Mouse (Mus musculus) CH12.LX (cell line): ENCODE results near the gene H2-DMb2. TPM values are rescaled to one million over a fixed set of nuclear protein-coding genes. Genes with fewer than 3 reads are reported as not detected.

ENCODE experiments used
- DNase-seq: peaks from one replicate; pipeline ENCODE4 v3.0.0-alpha.2; 2013; ENCODE audit errors: extremely low read depth
- H3K27ac ChIP-seq: 2 replicates; pipeline ENCODE4 v1.5.1; 2012; ENCODE audit warnings: low read depth, mild to moderate bottlenecking, control low read depth, moderate library complexity; ENCODE audit not compliant: insufficient read depth
- H3K27me3 ChIP-seq: replicated peaks from 2 replicates; pipeline ENCODE3; 2012; ENCODE audit warnings: inconsistent platforms
- H3K36me3 ChIP-seq, 2 experiments: replicated peaks in 1 of 2; 2 replicates each; pipeline versions ENCODE3 to v1.6.1; 2012; ENCODE audit warnings: inconsistent platforms in 1 of 2, low read length in 1 of 2, mild to moderate bottlenecking in 1 of 2, mixed read lengths in 1 of 2, moderate library complexity in 1 of 2; ENCODE audit not compliant: control insufficient read depth in 1 of 2, insufficient read depth in 1 of 2
- H3K4me1 ChIP-seq, 2 experiments: 2 replicates each; pipeline ENCODE4 v1.6.1; 2012; ENCODE audit warnings: inconsistent platforms in 1 of 2, moderate library complexity in 1 of 2; ENCODE audit not compliant: insufficient read depth in 2 of 2, control insufficient read depth in 1 of 2
- H3K4me2 ChIP-seq: 2 replicates; pipeline ENCODE4 v1.6.1; 2012; ENCODE audit warnings: low read depth, mild to moderate bottlenecking, control low read depth; ENCODE audit not compliant: poor library complexity, insufficient read depth, severe bottlenecking
- H3K4me3 ChIP-seq, 3 experiments: fragments of 150-350 bp in 1 of 3; sonication (generic) in 1 of 3; replicated peaks in 1 of 3; 2 replicates each; pipeline versions ENCODE3 to v1.5.1; 2011 to 2012; ENCODE audit warnings: low read depth in 2 of 3, low read length in 2 of 3, mild to moderate bottlenecking in 2 of 3, moderate library complexity in 2 of 3, control low read depth in 1 of 3, improper control_type of control experiment in 1 of 3, inconsistent platforms in 1 of 3, mixed read lengths in 1 of 3; ENCODE audit not compliant: poor library complexity in 1 of 3
- H3K79me2 ChIP-seq: replicated peaks from 2 replicates; pipeline ENCODE4 v1.6.1; 2012; ENCODE audit warnings: mild to moderate bottlenecking, moderate library complexity; ENCODE audit not compliant: control insufficient read depth, poor library complexity, insufficient read depth, severe bottlenecking; ENCODE audit errors: extremely low read depth
- H3K9ac ChIP-seq: 2 replicates; pipeline ENCODE4 v1.6.1; 2012; ENCODE audit warnings: low read depth, mild to moderate bottlenecking, control low read depth, moderate library complexity; ENCODE audit not compliant: insufficient read depth
- H3K9me3 ChIP-seq: replicated peaks from 2 replicates; pipeline ENCODE3; 2012; ENCODE audit warnings: low read length, inconsistent platforms, mixed read lengths
- BHLHE40 ChIP-seq: IDR thresholded peaks from 2 replicates; pipeline ENCODE4 v1.6.1; 2011; ENCODE audit warnings: mild to moderate bottlenecking, low read depth, low read length, improper control_type of control experiment
- CHD1 ChIP-seq: IDR thresholded peaks from 2 replicates; pipeline ENCODE4 v1.6.1; 2012; ENCODE audit warnings: low read depth, low read length, improper control_type of control experiment, inconsistent platforms
- CHD2 ChIP-seq: IDR thresholded peaks from 2 replicates; pipeline ENCODE4 v1.6.1; 2011; ENCODE audit warnings: low read length, improper control_type of control experiment
- CTCF ChIP-seq, 2 experiments: IDR thresholded peaks in 1 of 2; conservative IDR thresholded peaks in 1 of 2; 2 replicates each; pipeline ENCODE4 v1.5.1; 2011 to 2012; ENCODE audit warnings: low read depth in 2 of 2, low read length in 2 of 2, improper control_type of control experiment in 1 of 2, inconsistent platforms in 1 of 2, mild to moderate bottlenecking in 1 of 2, moderate library complexity in 1 of 2
- E2F4 ChIP-seq: IDR thresholded peaks from 2 replicates; pipeline ENCODE4 v1.6.1; 2011; ENCODE audit warnings: low read depth, low read length, improper control_type of control experiment; ENCODE audit not compliant: insufficient replicate concordance
- ELF1 ChIP-seq: IDR thresholded peaks from 2 replicates; pipeline ENCODE4 v1.6.1; 2014; ENCODE audit warnings: low read depth, mild to moderate bottlenecking, inconsistent platforms, low read length, improper control_type of control experiment
- EP300 ChIP-seq: IDR thresholded peaks from 2 replicates; pipeline ENCODE4 v1.6.1; 2011; ENCODE audit warnings: low read length, improper control_type of control experiment
- ETS1 ChIP-seq: conservative IDR thresholded peaks from 2 replicates; pipeline ENCODE4 v1.6.1; 2012; ENCODE audit warnings: low read depth, mild to moderate bottlenecking, inconsistent platforms, low read length, improper control_type of control experiment, moderate library complexity
- GABPA ChIP-seq: IDR thresholded peaks from 2 replicates; pipeline ENCODE4 v1.6.1; 2012; ENCODE audit warnings: low read depth, low read length, improper control_type of control experiment, inconsistent platforms; ENCODE audit not compliant: insufficient replicate concordance
- HCFC1 ChIP-seq: IDR thresholded peaks from 2 replicates; pipeline ENCODE4 v1.6.1; 2012; ENCODE audit warnings: low read depth, mild to moderate bottlenecking, inconsistent platforms, low read length, improper control_type of control experiment
- IRF4 ChIP-seq: IDR thresholded peaks from 2 replicates; pipeline ENCODE4 v1.6.1; 2014; ENCODE audit warnings: low read depth, mild to moderate bottlenecking, inconsistent platforms, low read length, improper control_type of control experiment
- JUN ChIP-seq: IDR thresholded peaks from 2 replicates; pipeline ENCODE4 v1.6.1; 2011; ENCODE audit warnings: low read depth, mild to moderate bottlenecking, low read length, improper control_type of control experiment, moderate library complexity; ENCODE audit not compliant: insufficient read depth
- JUND ChIP-seq: conservative IDR thresholded peaks from 2 replicates; pipeline ENCODE4 v1.6.1; 2011; ENCODE audit warnings: low read depth, low read length, improper control_type of control experiment
- KAT2A ChIP-seq: IDR thresholded peaks from 2 replicates; pipeline ENCODE4 v1.6.1; 2012; ENCODE audit warnings: low read length, improper control_type of control experiment, inconsistent platforms; ENCODE audit not compliant: insufficient replicate concordance
- MAFK ChIP-seq: IDR thresholded peaks from 2 replicates; pipeline ENCODE4 v1.6.1; 2011; ENCODE audit warnings: low read length, improper control_type of control experiment; ENCODE audit not compliant: insufficient replicate concordance
- MAX ChIP-seq: IDR thresholded peaks from 2 replicates; pipeline ENCODE4 v1.6.1; 2011; ENCODE audit warnings: low read length, improper control_type of control experiment
- MAZ ChIP-seq: IDR thresholded peaks from 2 replicates; pipeline ENCODE4 v1.6.1; 2012; ENCODE audit warnings: low read depth, mild to moderate bottlenecking, inconsistent platforms, low read length, improper control_type of control experiment, moderate library complexity
- MEF2A ChIP-seq: IDR thresholded peaks from 2 replicates; pipeline ENCODE4 v1.6.1; 2014; ENCODE audit warnings: low read depth, mild to moderate bottlenecking, inconsistent platforms, low read length, improper control_type of control experiment, borderline replicate concordance
- MXI1 ChIP-seq: IDR thresholded peaks from 2 replicates; pipeline ENCODE4 v1.6.1; 2011; ENCODE audit warnings: mild to moderate bottlenecking, low read depth, low read length, improper control_type of control experiment
- MYC ChIP-seq: IDR thresholded peaks from 2 replicates; pipeline ENCODE4 v1.6.1; 2011; ENCODE audit warnings: low read depth, mild to moderate bottlenecking, improper control_type of control experiment, low read length
- NELFE ChIP-seq: IDR thresholded peaks from 2 replicates; pipeline ENCODE4 v1.6.1; 2011; ENCODE audit warnings: low read depth, low read length, improper control_type of control experiment
- NRF1 ChIP-seq: IDR thresholded peaks from 2 replicates; pipeline ENCODE4 v1.6.1; 2014; ENCODE audit warnings: low read depth, mild to moderate bottlenecking, inconsistent platforms, low read length, improper control_type of control experiment, moderate library complexity
- PAX5 ChIP-seq: IDR thresholded peaks from 2 replicates; pipeline ENCODE4 v1.6.1; 2012; ENCODE audit warnings: low read length, inconsistent platforms, mixed read lengths
- POLR2A ChIP-seq: IDR thresholded peaks from 2 replicates; pipeline ENCODE4 v1.6.1; 2011; ENCODE audit warnings: low read depth, mild to moderate bottlenecking, improper control_type of control experiment, low read length
- POLR2AphosphoS2 ChIP-seq: IDR thresholded peaks from 2 replicates; pipeline ENCODE4 v1.6.1; 2011; ENCODE audit warnings: low read depth, low read length, improper control_type of control experiment
- RAD21 ChIP-seq: IDR thresholded peaks from 2 replicates; pipeline ENCODE4 v1.6.1; 2011; ENCODE audit warnings: low read depth, mild to moderate bottlenecking, low read length, improper control_type of control experiment, moderate library complexity
- RCOR1 ChIP-seq: conservative IDR thresholded peaks from 2 replicates; pipeline ENCODE4 v1.6.1; 2012; ENCODE audit warnings: low read depth, mild to moderate bottlenecking, inconsistent platforms, low read length, improper control_type of control experiment
- SIN3A ChIP-seq: IDR thresholded peaks from 2 replicates; pipeline ENCODE4 v1.6.1; 2012; ENCODE audit warnings: low read length, improper control_type of control experiment, inconsistent platforms
- SMC3 ChIP-seq: IDR thresholded peaks from 2 replicates; pipeline ENCODE4 v1.6.1; 2011; ENCODE audit warnings: low read depth, low read length, improper control_type of control experiment
- TBP ChIP-seq: conservative IDR thresholded peaks from 2 replicates; pipeline ENCODE4 v1.6.1; 2011; ENCODE audit warnings: low read depth, low read length, improper control_type of control experiment
- TCF12 ChIP-seq: IDR thresholded peaks from 2 replicates; pipeline ENCODE4 v1.6.1; 2014; ENCODE audit warnings: low read depth, mild to moderate bottlenecking, inconsistent platforms, low read length, improper control_type of control experiment
- UBTF ChIP-seq: IDR thresholded peaks from 2 replicates; pipeline ENCODE4 v1.6.1; 2012; ENCODE audit warnings: low read depth, mild to moderate bottlenecking, inconsistent platforms, low read length, improper control_type of control experiment, moderate library complexity
- USF1 ChIP-seq: IDR thresholded peaks from 2 replicates; pipeline ENCODE4 v1.6.1; 2014; ENCODE audit warnings: low read depth, mild to moderate bottlenecking, inconsistent platforms, low read length, improper control_type of control experiment
- USF2 ChIP-seq: conservative IDR thresholded peaks from 2 replicates; pipeline ENCODE4 v1.6.1; 2011; ENCODE audit warnings: low read depth, low read length, improper control_type of control experiment
- ZC3H11A ChIP-seq: IDR thresholded peaks from 2 replicates; pipeline ENCODE4 v1.6.1; 2012; ENCODE audit warnings: low read depth, mild to moderate bottlenecking, inconsistent platforms, low read length, improper control_type of control experiment
- ZKSCAN1 ChIP-seq: IDR thresholded peaks from 2 replicates; pipeline ENCODE4 v1.6.1; 2012; ENCODE audit warnings: low read depth, inconsistent platforms, low read length, improper control_type of control experiment, borderline replicate concordance
- ZMIZ1 ChIP-seq: IDR thresholded peaks from 2 replicates; pipeline ENCODE4 v1.6.1; 2012; ENCODE audit warnings: low read depth, mild to moderate bottlenecking, inconsistent platforms, low read length, improper control_type of control experiment
- ZNF384 ChIP-seq: IDR thresholded peaks from 2 replicates; pipeline ENCODE4 v1.6.1; 2012; ENCODE audit warnings: low read depth, low read length, improper control_type of control experiment, inconsistent platforms
- dilution Hi-C: fragments of 300-500 bp; cut with MboI; formaldehyde crosslinking; loops from 2 replicates; pipeline ENCODE4 v1.14.3; 2020; ENCODE audit warnings: low sequenced_read_pairs; ENCODE audit not compliant: extremely low pct_unique_long_range_greater_than_20kb, extremely low pct_ligation_motif_present
- in situ Hi-C: fragments of 300-500 bp; cut with MboI; formaldehyde crosslinking; loops from 3 replicates; pipeline ENCODE4 v1.14.3; 2019; ENCODE audit warnings: low sequenced_read_pairs, low pct_ligation_motif_present, low pct_unique_long_range_greater_than_20kb, mixed read lengths
- polyA plus RNA-seq: library from polyadenylated mRNA; unstranded; fragments of >175 nt; gene quantifications from 2 replicates; pipeline ENCODE4 v1.2.1, GENCODE M21; 2012; ENCODE audit warnings: low read depth; ENCODE audit not compliant: insufficient read length
- total RNA-seq, 2 experiments: library from RNA; depleted of rRNA; stranded (reverse); fragments of 300-350 nt in 1 of 2; fragments of >200 nt in 1 of 2; gene quantifications; 2 replicates each; pipeline ENCODE4 v1.2.3; 2012 to 2014

Gene H2-DMb2
- total and polyA plus RNA-seq, 3 experiments, result 107 to 199 (median 175) TPM

GRCm38 (mm10) chr17:34119249-34120179 is 23.6 kb upstream of the H2-DMb2 start, which contains the start of gene H2-DMa:
Gene H2-DMa (plus strand): TSS chr17:34119541.
- H3K27ac ChIP-seq, result peak within 1 kb of the TSS; percentile 98
- peak; percentile 54 for TF ChIP-seq HCFC1
- no peak; the same call in 1 of the 2 replicates for TF ChIP-seq SIN3A
- no peak for TF ChIP-seq RCOR1
- TF ChIP-seq ZMIZ1, result peak; percentile 100
- no peak for TF ChIP-seq PAX5
- peak; percentile 90 for TF ChIP-seq NRF1
- TF ChIP-seq MXI1, result no peak; the same call in 1 of the 2 replicates
- TF ChIP-seq IRF4, result no peak
- TF ChIP-seq ZNF384, result no peak
- no peak for TF ChIP-seq CTCF (conservative IDR thresholded peaks at IDR 0.05 in 1 of 2, IDR thresholded peaks at IDR 0.05 in 1 of 2; ENCODE audit: low read depth in 2 of 2, low read length in 2 of 2)
- peak; percentile 96 for TF ChIP-seq TBP
- peak; percentile 50; the same call in 1 of the 2 replicates for TF ChIP-seq JUN
- peak; percentile 93 for TF ChIP-seq MAX
- no peak for TF ChIP-seq ZC3H11A
- TF ChIP-seq EP300, result no peak
- peak; percentile 62 for TF ChIP-seq CHD2
- no peak for TF ChIP-seq USF1
- TF ChIP-seq BHLHE40, result peak; percentile 90
- TF ChIP-seq E2F4, result peak; percentile 69; the same call in 1 of the 2 replicates
- no peak for TF ChIP-seq MAFK
- peak; percentile 100 for TF ChIP-seq POLR2A
- TF ChIP-seq UBTF, result no peak
- TF ChIP-seq MEF2A, result peak; percentile 30
- peak; percentile 91 for TF ChIP-seq MAZ
- no peak for TF ChIP-seq USF2
- TF ChIP-seq GABPA, result no peak
- no peak for TF ChIP-seq ZKSCAN1
- 0 out of 2 replicates have a peak, but pooled peaks have one; percentile 58 for TF ChIP-seq MYC
- TF ChIP-seq NELFE, result peak; percentile 100
- peak; percentile 32; the same call in 1 of the 2 replicates for TF ChIP-seq JUND
- TF ChIP-seq ETS1, result peak; percentile 48
- TF ChIP-seq SMC3, result no peak
- TF ChIP-seq RAD21, result no peak
- peak; percentile 98 for TF ChIP-seq POLR2AphosphoS2
- 0 out of 2 replicates have a peak, but pooled peaks have one; percentile 8 for TF ChIP-seq KAT2A
- TF ChIP-seq TCF12, result peak; percentile 95
- TF ChIP-seq ELF1, result peak; percentile 9; the same call in 1 of the 2 replicates
- no peak; the same call in 1 of the 2 replicates for TF ChIP-seq CHD1
- peak within 1 kb of the TSS; percentile 93 to 100 (median 100) for H3K4me3 ChIP-seq
- peaks cover 57% of the 10 kb centered on the region for H3K79me2 ChIP-seq
- dilution Hi-C loops, result no loop called here
- peak within 1 kb of the TSS; percentile 24 for H3K4me2 ChIP-seq
- H3K9me3 ChIP-seq, result no peaks in the 10 kb centered on the region
- peaks cover 12 to 28% of the 10 kb centered on the region in 2 experiments for H3K4me1 ChIP-seq
- H3K36me3 ChIP-seq, result peaks cover 41 to 50% of the 10 kb centered on the region in 2 experiments
- H3K27me3 ChIP-seq, result no peaks in the 10 kb centered on the region
- in situ Hi-C loops, result no loop called here
- H3K9ac ChIP-seq, result peak within 1 kb of the TSS; percentile 99
- DNase-seq, result peak; percentile 99
